Mouse (Mus musculus) megakaryocyte, embryonic 14.5 days (primary cell): ENCODE results near the gene St6galnac3. TPM values are rescaled to one million over a fixed set of nuclear protein-coding genes. Genes with fewer than 3 reads are reported as not detected.

Source experiments
- H3K27me3 ChIP-seq: replicated peaks from 2 replicates; pipeline ENCODE3; 2012; ENCODE audit warnings: inconsistent platforms
- H3K36me3 ChIP-seq: replicated peaks from 2 replicates; pipeline ENCODE3; 2012; ENCODE audit warnings: low read length, inconsistent platforms, mixed read lengths
- H3K4me1 ChIP-seq: 2 replicates; pipeline ENCODE4 v1.6.1; 2012; ENCODE audit warnings: inconsistent platforms
- H3K4me3 ChIP-seq: replicated peaks from 2 replicates; pipeline ENCODE3; 2012; ENCODE audit warnings: moderate library complexity, mild to moderate bottlenecking, inconsistent platforms
- H3K9me3 ChIP-seq: 2 replicates; pipeline ENCODE4 v1.6.1; 2012; ENCODE audit warnings: inconsistent platforms
- FLI1 ChIP-seq: IDR thresholded peaks from 2 replicates; pipeline ENCODE4 v1.6.1; 2012; ENCODE audit warnings: low read length, inconsistent platforms, mixed read lengths
- GATA1 ChIP-seq: IDR thresholded peaks from 3 replicates; pipeline ENCODE4 v1.6.1; 2012; ENCODE audit warnings: mixed read lengths, low read length, inconsistent platforms, borderline replicate concordance
- polyA plus RNA-seq: library from polyadenylated mRNA; stranded (reverse); fragments of >175 nt; gene quantifications from 2 replicates; pipeline ENCODE4 v1.2.3, GENCODE M21; 2012; ENCODE audit warnings: low replicate concordance; ENCODE audit not compliant: insufficient read depth

Gene St6galnac3
- polyA plus RNA-seq, 1 experiment = 0.04 TPM

- TF ChIP-seq GATA1 (no peak), FLI1 (no peak)
- Histone ChIP-seq H3K9me3 (peaks cover 30% of the 10 kb centered on the region), H3K4me1 (0 out of 2 replicates have a peak, but pooled peaks cover 7% of the 10 kb centered on the region), H3K4me3 (no peak overlapping the region), H3K36me3 (no peaks in the 10 kb centered on the region), H3K27me3 (no peaks in the 10 kb centered on the region)
Observed at GRCm38 (mm10) chr3:153512545-153512944, 212.4 kb downstream of the St6galnac3 start.

- TF ChIP-seq GATA1 (no peak), FLI1 (no peak)
- H3K4me3 ChIP-seq = no peak overlapping the region
Observed at GRCm38 (mm10) chr3:153511151-153511580, 213.8 kb downstream of the St6galnac3 start.

GRCm38 (mm10) chr3:153510048-153510630 lies 214.8 kb downstream of the St6galnac3 start:
- Histone ChIP-seq H3K36me3 (no peaks in the 10 kb centered on the region), H3K4me3 (no peak overlapping the region), H3K9me3 (peaks cover 18% of the 10 kb centered on the region), H3K4me1 (0 out of 2 replicates have a peak, but pooled peaks cover 7% of the 10 kb centered on the region), H3K27me3 (no peaks in the 10 kb centered on the region)
- TF ChIP-seq GATA1 (no peak), FLI1 (no peak)

More at GRCm38 (mm10) chr3:153511151-153511580, 213.8 kb downstream of the St6galnac3 start:
- H3K27me3 ChIP-seq = no peaks in the 10 kb centered on the region
- peaks cover 22% of the 10 kb centered on the region for H3K9me3 ChIP-seq
- H3K4me1 ChIP-seq = 0 out of 2 replicates have a peak, but pooled peaks cover 7% of the 10 kb centered on the region
- H3K36me3 ChIP-seq = no peaks in the 10 kb centered on the region

GRCm38 (mm10) chr3:153509643-153510042 lies 215.3 kb downstream of the St6galnac3 start:
- Histone ChIP-seq H3K36me3 (no peaks in the 10 kb centered on the region), H3K27me3 (no peaks in the 10 kb centered on the region), H3K9me3 (peaks cover 13% of the 10 kb centered on the region), H3K4me3 (no peak overlapping the region), H3K4me1 (0 out of 2 replicates have a peak, but pooled peaks cover 7% of the 10 kb centered on the region)
- no peak for TF ChIP-seq GATA1
- TF ChIP-seq FLI1 = no peak

GRCm38 (mm10) chr3:153509029-153509428 lies 215.9 kb downstream of the St6galnac3 start:
- Histone ChIP-seq H3K4me3 (no peak overlapping the region), H3K4me1 (0 out of 2 replicates have a peak, but pooled peaks cover 7% of the 10 kb centered on the region), H3K36me3 (no peaks in the 10 kb centered on the region), H3K9me3 (peaks cover 8% of the 10 kb centered on the region; the same call in 1 of the 2 replicates), H3K27me3 (no peaks in the 10 kb centered on the region)
- TF ChIP-seq GATA1 (no peak), FLI1 (no peak)

GRCm38 (mm10) chr3:153508592-153508991 lies 216.4 kb downstream of the St6galnac3 start:
- Histone ChIP-seq H3K4me3 (no peak overlapping the region), H3K27me3 (no peaks in the 10 kb centered on the region), H3K9me3 (peaks cover 8% of the 10 kb centered on the region; the same call in 1 of the 2 replicates), H3K4me1 (0 out of 2 replicates have a peak, but pooled peaks cover 7% of the 10 kb centered on the region), H3K36me3 (no peaks in the 10 kb centered on the region)
- no peak for TF ChIP-seq GATA1
- TF ChIP-seq FLI1 = no peak

- H3K4me1 ChIP-seq = 0 out of 2 replicates have a peak, but pooled peaks cover 7% of the 10 kb centered on the region
- H3K36me3 ChIP-seq = no peaks in the 10 kb centered on the region
- no peaks in the 10 kb centered on the region for H3K27me3 ChIP-seq
- TF ChIP-seq FLI1 = no peak
- no peak for TF ChIP-seq GATA1
- peaks cover 3% of the 10 kb centered on the region; the same call in 1 of the 2 replicates for H3K9me3 ChIP-seq
- no peak overlapping the region for H3K4me3 ChIP-seq
Observed at GRCm38 (mm10) chr3:153507599-153507998, 217.4 kb downstream of the St6galnac3 start.

- no peaks in the 10 kb centered on the region for H3K4me1 ChIP-seq
- no peaks in the 10 kb centered on the region for H3K36me3 ChIP-seq
- H3K4me3 ChIP-seq = no peak overlapping the region
- TF ChIP-seq FLI1 = no peak
- no peak for TF ChIP-seq GATA1
- no peaks in the 10 kb centered on the region for H3K9me3 ChIP-seq
- no peaks in the 10 kb centered on the region for H3K27me3 ChIP-seq
Observed at GRCm38 (mm10) chr3:153502488-153502887, 222.5 kb downstream of the St6galnac3 start.

- no peak for TF ChIP-seq FLI1
- TF ChIP-seq GATA1 = no peak
- Histone ChIP-seq H3K4me3 (no peak overlapping the region), H3K4me1 (no peaks in the 10 kb centered on the region), H3K36me3 (no peaks in the 10 kb centered on the region), H3K9me3 (no peaks in the 10 kb centered on the region), H3K27me3 (no peaks in the 10 kb centered on the region)
Observed at GRCm38 (mm10) chr3:153501333-153501877, 223.6 kb downstream of the St6galnac3 start.

GRCm38 (mm10) chr3:153492986-153493385 lies 232.0 kb downstream of the St6galnac3 start:
- Histone ChIP-seq H3K9me3 (peaks cover 11% of the 10 kb centered on the region), H3K4me3 (no peak overlapping the region), H3K36me3 (no peaks in the 10 kb centered on the region), H3K4me1 (no peaks in the 10 kb centered on the region), H3K27me3 (no peaks in the 10 kb centered on the region)
- TF ChIP-seq GATA1 (no peak), FLI1 (no peak)
